Mouse (Mus musculus) ovary, postnatal 36 days (tissue): ENCODE data around the gene Rims3.

Experiments used
- DNase-seq: peaks from one replicate; pipeline ENCODE4 v3.0.0; 2022; ENCODE audit warnings: low spot score, mixed read lengths

Gene Rims3

DNA sequence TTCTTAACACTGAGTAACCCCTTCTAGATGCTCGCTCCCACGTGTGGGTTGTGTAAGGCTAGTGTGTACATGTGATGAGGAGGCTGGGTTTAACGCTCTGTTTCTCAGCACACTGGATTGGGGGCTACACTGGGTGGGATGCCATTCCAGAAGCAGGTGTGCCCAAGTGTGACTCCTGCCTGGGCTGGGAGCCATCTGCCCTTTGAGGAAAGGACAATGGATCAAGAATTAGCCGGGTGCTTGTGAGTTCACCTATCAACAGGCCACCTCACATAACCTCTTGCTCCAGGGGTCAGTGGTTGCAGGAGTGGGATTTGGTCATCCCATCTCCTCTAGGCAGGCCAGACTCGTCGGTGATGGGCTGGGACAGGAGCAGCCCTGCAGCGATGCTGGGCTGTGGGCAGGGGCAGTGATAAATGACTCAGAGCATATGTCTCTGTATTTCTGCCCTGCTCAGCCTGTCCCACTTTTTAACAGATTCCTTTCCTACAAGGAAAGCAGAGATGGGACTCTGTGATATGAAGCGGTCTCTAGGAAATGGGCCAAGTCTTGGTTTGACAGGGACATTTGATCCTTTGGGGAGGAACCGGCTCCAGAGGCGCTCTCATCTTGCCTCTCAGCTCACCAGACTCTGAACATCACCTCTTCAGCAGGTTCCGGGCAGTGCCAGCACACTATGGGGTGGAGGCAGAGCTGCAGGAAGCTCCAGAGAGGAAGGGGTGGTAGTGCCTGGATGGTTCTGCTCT, 39.2 kb downstream of the Rims3 start:
- DNase-seq = no peak

DNA sequence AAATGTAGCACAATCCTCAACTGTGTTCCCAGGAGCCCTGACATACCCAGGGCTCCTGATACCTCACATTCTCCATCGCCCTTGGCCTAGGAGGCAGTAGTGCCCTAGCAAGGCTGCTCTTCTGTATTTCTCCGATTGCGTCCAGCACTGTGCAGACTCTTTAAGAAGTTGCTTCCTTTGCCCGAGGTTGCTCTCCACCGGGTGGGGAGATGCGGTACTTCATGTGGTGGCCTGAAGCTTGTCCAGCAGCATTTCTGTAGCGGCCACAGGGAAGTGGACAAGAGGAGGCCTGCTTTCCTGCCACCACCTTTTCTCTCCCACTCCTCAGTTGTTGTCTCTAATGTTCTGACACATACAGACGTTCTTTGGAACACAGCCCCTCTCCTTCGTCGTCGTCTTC, 40.0 kb downstream of the Rims3 start:
- DNase-seq = no peak

GRCm38 (mm10) chr4:120895226-120895625, 40.6 kb downstream of the Rims3 start:
- peak; percentile 29 for DNase-seq

GRCm38 (mm10) chr4:120895810-120896584, 41.4 kb downstream of the Rims3 start:
- DNase-seq = no peak

DNA sequence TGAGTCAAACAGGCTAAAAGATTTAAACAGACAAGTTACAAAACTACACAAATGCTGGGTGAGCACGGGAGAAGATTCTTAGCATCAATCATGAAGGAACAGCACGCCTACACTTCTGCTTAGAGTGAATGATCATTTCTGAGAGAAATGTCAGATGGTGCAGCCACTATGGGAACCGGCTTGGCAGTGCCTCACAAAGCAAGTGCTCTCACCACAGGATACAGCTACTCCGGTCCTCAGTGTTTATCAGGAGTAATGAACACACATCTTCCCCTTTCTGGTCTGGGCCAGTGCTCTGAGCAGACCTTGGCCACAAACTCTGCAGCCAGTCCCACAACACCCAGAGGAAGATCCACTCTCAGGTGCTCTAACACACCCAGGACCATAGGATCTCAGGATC, 49.9 kb downstream of the Rims3 start:
- DNase-seq = no peak

DNA sequence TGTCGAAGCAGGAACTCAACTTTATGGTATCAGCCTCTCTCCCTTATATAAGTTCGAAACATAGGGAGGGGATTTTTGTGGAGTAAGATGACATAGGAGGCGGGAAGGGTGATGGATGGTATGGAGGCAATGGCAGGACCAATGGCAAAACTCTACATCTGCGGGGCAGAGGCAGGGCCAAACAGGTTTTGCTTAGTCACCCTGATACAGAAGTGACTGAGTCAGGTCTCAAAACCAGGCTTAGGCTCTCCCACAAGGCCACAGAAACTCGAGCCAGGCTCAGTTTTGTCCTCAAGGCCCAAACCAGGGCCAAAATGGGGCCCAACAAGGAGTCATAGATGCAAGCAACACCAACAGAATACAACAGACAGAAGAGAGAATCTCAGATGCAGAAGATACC, 51.0 kb downstream of the Rims3 start:
- no peak for DNase-seq

DNA sequence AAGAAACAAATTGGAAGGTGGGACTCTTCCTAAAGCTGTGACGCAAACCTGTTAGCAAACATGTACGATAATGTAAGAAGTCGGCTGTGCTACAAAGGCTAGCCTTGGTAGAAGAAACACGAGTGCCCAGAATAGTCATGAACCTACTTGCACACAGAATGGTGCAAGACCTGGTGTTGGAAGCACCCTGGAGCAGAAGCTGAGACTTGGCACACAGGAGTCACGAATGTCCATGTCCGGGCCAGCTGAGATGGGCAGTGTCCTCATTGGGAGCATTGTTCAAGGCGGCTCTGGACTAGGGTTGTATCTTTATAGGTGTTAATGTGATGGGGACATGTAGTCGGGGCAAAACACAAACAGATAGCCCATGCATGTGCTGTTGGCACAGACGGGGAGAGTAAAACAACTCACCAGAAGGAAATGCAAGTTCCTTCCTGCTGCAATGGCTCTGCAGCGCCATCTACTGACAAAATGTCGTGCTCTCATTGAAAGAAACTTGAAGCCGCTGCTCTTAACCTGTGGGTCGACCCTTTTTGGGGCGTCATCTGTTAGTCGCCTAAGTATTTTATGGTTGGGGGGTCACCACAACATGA, 55.0 kb downstream of the Rims3 start:
- DNase-seq = peak; percentile 27

DNA sequence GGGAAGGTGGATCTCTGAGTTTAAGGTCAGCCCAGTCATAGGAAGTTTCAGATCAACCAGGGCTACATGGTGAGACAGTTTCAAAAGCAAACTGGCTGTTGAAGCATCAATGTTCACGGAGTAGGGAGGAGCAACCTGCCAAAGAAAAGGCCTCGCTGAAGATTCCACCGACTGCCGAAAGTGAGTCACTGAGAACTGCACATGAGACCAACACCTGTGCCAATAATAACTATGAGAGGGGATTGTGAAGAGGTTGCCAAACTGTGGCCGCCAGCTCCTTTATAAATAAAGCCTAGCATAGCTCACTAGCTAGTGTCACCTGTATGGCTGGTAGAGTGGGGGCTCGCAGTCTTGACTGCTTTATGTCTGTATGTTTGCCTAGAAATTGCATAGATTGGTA, 56.5 kb downstream of the Rims3 start:
- no peak for DNase-seq

DNA sequence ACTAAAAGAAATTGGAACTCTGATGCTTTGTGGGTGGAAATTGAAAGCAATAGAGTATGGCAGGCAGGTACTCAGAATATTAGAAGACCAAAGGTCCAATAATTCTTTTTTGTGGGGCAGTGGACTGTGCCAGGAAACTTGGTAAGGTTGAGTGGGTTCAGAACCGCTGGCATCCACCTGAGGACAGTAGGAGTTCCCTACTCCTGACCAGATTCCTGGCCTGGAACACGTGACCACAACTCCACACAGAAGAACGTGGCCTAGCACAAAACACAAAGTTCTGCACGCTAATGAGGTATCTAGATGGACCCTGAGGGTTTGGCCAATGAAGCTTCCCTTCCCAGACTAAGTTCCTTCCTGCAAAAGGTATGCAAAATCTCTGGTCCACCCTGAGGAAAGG, 58.2 kb downstream of the Rims3 start:
- no peak for DNase-seq

GRCm38 (mm10) chr4:120913443-120913842, 58.8 kb downstream of the Rims3 start:
- DNase-seq = no peak

DNA sequence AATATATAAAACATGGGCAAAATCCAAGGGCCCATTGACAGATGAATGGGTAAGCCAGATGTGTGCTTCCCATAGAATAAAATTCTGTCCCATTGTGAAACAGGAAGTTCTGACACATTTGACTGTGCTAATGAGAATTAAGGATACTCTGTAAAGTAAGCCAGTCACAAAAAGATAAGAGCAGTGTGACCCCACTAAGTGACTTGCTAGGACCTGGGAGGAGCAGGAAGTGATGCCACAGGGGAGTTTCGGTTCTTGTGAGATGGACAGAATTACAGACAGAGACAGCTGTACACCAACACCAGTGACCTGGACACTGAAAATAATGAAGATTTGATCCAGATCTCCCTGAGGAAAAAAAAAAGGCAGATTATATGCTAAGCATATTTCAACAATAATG, 59.2 kb downstream of the Rims3 start:
- no peak for DNase-seq

- no peak for DNase-seq
Measured at GRCm38 (mm10) chr4:120914501-120914900, 59.9 kb downstream of the Rims3 start.

DNA sequence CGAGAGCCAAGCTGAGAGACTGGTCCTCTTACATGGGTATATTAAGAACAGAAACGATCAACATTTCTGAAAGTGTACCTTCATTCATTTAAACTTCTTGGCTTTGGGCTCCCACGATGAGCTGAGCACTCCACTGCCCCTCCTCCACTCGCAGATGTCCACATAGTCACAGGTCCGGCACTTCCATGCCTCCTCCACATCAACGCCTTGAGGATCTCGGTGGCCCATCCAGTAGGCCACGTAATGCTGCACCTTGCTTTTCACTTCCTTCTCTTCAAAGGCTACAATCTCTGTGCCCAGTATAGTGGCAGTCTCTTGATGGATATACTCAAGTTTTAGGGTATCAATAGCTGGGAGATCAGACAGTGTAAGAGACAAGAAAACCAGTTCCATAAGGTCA, 66.8 kb downstream of the Rims3 start:
- DNase-seq = no peak

- DNase-seq = peak; percentile 89
Measured at GRCm38 (mm10) chr4:120924554-120925299, 70.1 kb downstream of the Rims3 start, which contains the start of gene Exo5. Exo5 (minus strand) TSS chr4:120925017.

- DNase-seq = peak; percentile 19
Measured at GRCm38 (mm10) chr4:120925386-120925785, 70.8 kb downstream of the Rims3 start.

DNA sequence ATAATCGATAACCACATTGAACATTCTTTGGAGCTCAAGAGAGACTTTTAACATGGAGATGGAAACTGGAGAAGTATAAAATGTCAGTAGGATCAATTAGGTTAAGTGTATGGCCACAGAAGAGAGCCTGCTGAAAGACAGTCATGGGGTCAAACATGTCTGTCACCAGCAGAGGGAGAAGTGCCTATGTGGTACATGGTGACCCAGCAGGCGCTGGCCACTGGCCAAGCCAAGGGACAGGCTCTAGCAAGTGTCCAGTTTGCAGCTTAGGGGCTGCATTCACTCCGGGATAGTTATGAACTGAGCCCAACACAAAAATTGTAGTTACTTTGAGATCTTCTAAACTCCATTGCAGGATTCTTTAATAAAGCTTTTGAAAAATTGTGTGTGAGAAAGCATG, 74.1 kb downstream of the Rims3 start:
- no peak for DNase-seq

- DNase-seq = no peak
Measured at GRCm38 (mm10) chr4:120930736-120931135, 76.1 kb downstream of the Rims3 start.

- no peak for DNase-seq
Measured at GRCm38 (mm10) chr4:120935006-120935405, 80.4 kb downstream of the Rims3 start.
